In genomic region chr4:57142374-57143025, GRCm38 (mm10) we compare ENCODE assay signal across 8 mouse cellular contexts. TPM values are rescaled to one million over a fixed set of nuclear protein-coding genes. Genes with fewer than 3 reads are reported as not detected.
A peak's percentile ranks its signal among the peaks of the same experiment; 100 is the strongest.
DNase-seq lines count a peak whose midpoint lies in the region; ATAC-seq lines count a peak whose summit lies in the region.

No protein-coding gene starts in this region.

- 2% methylated on average over 40 of the region's 43 CpGs for WGBS in lung, embryonic 16.5 days
- 1% methylated on average over 35 of the region's 43 CpGs for WGBS in forebrain, embryonic 14.5 days
- WGBS in limb, embryonic 11.5 days: 2% methylated on average over 30 of the region's 43 CpGs
- under 1% methylated on average over 42 of the region's 43 CpGs for WGBS in neural tube, embryonic 13.5 days

- peak; percentile 12 for ATAC-seq in lung, embryonic 16.5 days (ENCODE audit: low read depth)
- ATAC-seq in forebrain, embryonic 14.5 days: peak; percentile 25
- ATAC-seq in limb, embryonic 11.5 days (ENCODE audit: insufficient number of reproducible peaks, low FRiP score, low TSS enrichment, low read depth): peak; percentile 44; the same call in 1 of the 2 replicates
- ATAC-seq in neural tube, embryonic 13.5 days (ENCODE audit: low read depth): peak; percentile 24; the same call in 1 of the 2 replicates
- no peak for ATAC-seq in activated CD4-positive, CD25-positive, alpha-beta regulatory T cell, adult 4 months

- H3K27me3 ChIP-seq in lung, embryonic 16.5 days (ENCODE audit: control insufficient read depth, insufficient read depth, low read depth, low read length): peaks cover 45% of the 10 kb centered on the region
- peaks cover 29% of the 10 kb centered on the region for H3K27me3 ChIP-seq in forebrain, embryonic 14.5 days (replicated peaks; ENCODE audit: control insufficient read depth, insufficient read depth, low read length)
- peaks cover 12% of the 10 kb centered on the region for H3K27me3 ChIP-seq in limb, embryonic 11.5 days (ENCODE audit: control insufficient read depth, insufficient read depth, low read length)
- peaks cover 47% of the 10 kb centered on the region for H3K27me3 ChIP-seq in neural tube, embryonic 13.5 days

- H3K27ac ChIP-seq in lung, embryonic 16.5 days (ENCODE audit: low read length): no peak overlapping the region
- no peak overlapping the region for H3K27ac ChIP-seq in forebrain, embryonic 14.5 days (ENCODE audit: low read depth, low read length)
- H3K27ac ChIP-seq in limb, embryonic 11.5 days (replicated peaks; ENCODE audit: low read depth, low read length): no peak overlapping the region
- 0 out of 2 replicates have a peak overlapping the region, but pooled peaks have one; percentile 38 for H3K27ac ChIP-seq in neural tube, embryonic 13.5 days (replicated peaks)

- peak overlapping the region; percentile 97 for H3K4me2 ChIP-seq in lung, embryonic 16.5 days (ENCODE audit: low read depth, low read length)
- H3K4me2 ChIP-seq in forebrain, embryonic 14.5 days (ENCODE audit: low read length): peak overlapping the region; percentile 76
- H3K4me2 ChIP-seq in limb, embryonic 11.5 days (ENCODE audit: low read depth, severe bottlenecking): peak overlapping the region; percentile 92
- H3K4me2 ChIP-seq in neural tube, embryonic 13.5 days: peak overlapping the region; percentile 79

- no peaks in the 10 kb centered on the region for H3K36me3 ChIP-seq in lung, embryonic 16.5 days (ENCODE audit: control insufficient read depth, insufficient read depth, low read length)
- H3K36me3 ChIP-seq in forebrain, embryonic 14.5 days (ENCODE audit: control insufficient read depth, insufficient read depth, low read length): no peaks in the 10 kb centered on the region
- H3K36me3 ChIP-seq in limb, embryonic 11.5 days (ENCODE audit: control insufficient read depth, insufficient read depth, low read length): no peaks in the 10 kb centered on the region
- H3K36me3 ChIP-seq in neural tube, embryonic 13.5 days: no peaks in the 10 kb centered on the region

- H3K9me3 ChIP-seq in lung, embryonic 16.5 days (ENCODE audit: control insufficient read depth, low read length): no peaks in the 10 kb centered on the region
- no peaks in the 10 kb centered on the region for H3K9me3 ChIP-seq in forebrain, embryonic 14.5 days (replicated peaks; ENCODE audit: control insufficient read depth, low read length)
- H3K9me3 ChIP-seq in limb, embryonic 11.5 days (ENCODE audit: control insufficient read depth, low read length): no peaks in the 10 kb centered on the region
- no peaks in the 10 kb centered on the region for H3K9me3 ChIP-seq in neural tube, embryonic 13.5 days

- H3K4me3 ChIP-seq in lung, embryonic 16.5 days (ENCODE audit: low read length): peak overlapping the region; percentile 69
- peak overlapping the region; percentile 56 for H3K4me3 ChIP-seq in forebrain, embryonic 14.5 days (ENCODE audit: low read depth, low read length)
- H3K4me3 ChIP-seq in limb, embryonic 11.5 days (ENCODE audit: low read depth, low read length): peak overlapping the region; percentile 53
- peak overlapping the region; percentile 66 for H3K4me3 ChIP-seq in neural tube, embryonic 13.5 days

- peaks cover 19% of the 10 kb centered on the region for H3K4me1 ChIP-seq in lung, embryonic 16.5 days (replicated peaks; ENCODE audit: control insufficient read depth, insufficient read depth, low read length)
- H3K4me1 ChIP-seq in forebrain, embryonic 14.5 days (ENCODE audit: control insufficient read depth, insufficient read depth, low read length): peaks cover 10% of the 10 kb centered on the region
- H3K4me1 ChIP-seq in limb, embryonic 11.5 days (ENCODE audit: control insufficient read depth, insufficient read depth, low read length): peaks cover 26% of the 10 kb centered on the region
- H3K4me1 ChIP-seq in neural tube, embryonic 13.5 days (replicated peaks): peaks cover 39% of the 10 kb centered on the region

- peak overlapping the region; percentile 73 for H3K9ac ChIP-seq in lung, embryonic 16.5 days (ENCODE audit: low read length)
- peak overlapping the region; percentile 66 for H3K9ac ChIP-seq in forebrain, embryonic 14.5 days (ENCODE audit: low read length)
- peak overlapping the region; percentile 72 for H3K9ac ChIP-seq in limb, embryonic 11.5 days (ENCODE audit: low read length)
- peak overlapping the region; percentile 83 for H3K9ac ChIP-seq in neural tube, embryonic 13.5 days

- peak; percentile 25 for DNase-seq in adrenal gland, postnatal 10 days
- DNase-seq in adrenal gland, postnatal 4 days (ENCODE audit: low spot score in 2 of 2): no peak
- DNase-seq in lung, postnatal 10 days: no peak
- DNase-seq in forebrain, embryonic 14.5 days (ENCODE audit: low spot score): peak; percentile 43
- DNase-seq in limb, embryonic 11.5 days (ENCODE audit: low spot score): peak; percentile 51

RNA-seq across cellular contexts. Expression of gene Epb41l4b, which starts 0.7 kb away (rescaled TPM):
- 1 to 10 TPM; 8.2 to 8.6 TPM for total RNA-seq in adrenal gland, postnatal 10 days (2021)
- total RNA-seq in adrenal gland, postnatal 4 days (2021): 1 to 10 TPM; 7.6 to 8.1 TPM
- 1.4 and 1.9 TPM in 2 replicates for polyA plus RNA-seq in lung, embryonic 16.5 days (2015; fragmentation: Nextera tagmentation; extraction: Ambion mirVana)
- polyA plus RNA-seq in forebrain, embryonic 14.5 days (2014; fragmentation: Nextera tagmentation; extraction: Ambion mirVana): 0.74 and 0.88 TPM in 2 replicates
- 2.8 and 2.9 TPM in 2 replicates for polyA plus RNA-seq in limb, embryonic 11.5 days (2014; fragmentation: Nextera tagmentation; extraction: Ambion mirVana)
- 1.9 and 2.3 TPM in 2 replicates for polyA plus RNA-seq in neural tube, embryonic 13.5 days (2015; fragmentation: Nextera tagmentation; extraction: Ambion mirVana)
- not detected for polyA plus RNA-seq in activated CD4-positive, CD25-positive, alpha-beta regulatory T cell, adult 4 months (2017; shearing (Covaris generic))

Comparison
In these comparisons a context has a peak if more than half of its experiments do, and no peak if none do; other contexts are left out.
1. DNase-seq: peak in adrenal gland, postnatal 10 days (single experiment), forebrain, embryonic 14.5 days (single experiment) and limb, embryonic 11.5 days (single experiment); none in adrenal gland, postnatal 4 days (0 of 2) and lung, postnatal 10 days (single experiment).
2. Peak in every context shown above with its lines, with median percentiles within 50 percentile points of each other: H3K4me2 ChIP-seq, H3K4me3 ChIP-seq and H3K9ac ChIP-seq.